Mouse (Mus musculus): ENCODE data around the gene Cdk6.

DNA sequence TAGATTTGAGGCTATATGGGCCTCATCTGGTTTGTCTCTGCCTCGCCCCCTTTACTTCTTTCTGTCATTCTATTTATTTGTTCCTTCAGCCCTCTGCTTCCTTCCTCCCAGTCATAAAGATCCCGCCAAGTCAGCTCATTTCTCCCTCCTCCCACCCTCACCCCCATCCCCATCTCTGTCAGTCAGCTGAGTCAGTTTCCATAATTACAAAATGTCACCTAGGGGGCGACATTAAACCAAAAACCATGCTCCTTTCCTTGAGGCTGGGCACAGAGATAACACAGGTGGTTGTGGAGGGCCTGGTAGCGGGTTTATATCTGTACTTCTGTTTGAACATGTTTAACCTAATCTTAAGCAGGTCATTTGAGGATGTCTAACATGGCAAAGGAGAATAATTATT, 171.3 kb downstream of the Cdk6 start:
- TF ChIP-seq TCF12 (IDR thresholded peaks at IDR 0.05; ENCODE audit: insufficient read depth, poor library complexity, severe bottlenecking): no peak
- TF ChIP-seq POLR2A (IDR thresholded peaks at IDR 0.05; ENCODE audit: insufficient read length, low read depth): no peak
- no peak for TF ChIP-seq MAX (IDR thresholded peaks at IDR 0.05; ENCODE audit: low read depth)
- no peak for TF ChIP-seq E2F4 (IDR thresholded peaks at IDR 0.05; ENCODE audit: insufficient read depth)
- no peak for TF ChIP-seq MYOD1 (IDR thresholded peaks at IDR 0.05; ENCODE audit: control insufficient read depth in 1 of 3, insufficient read length in 2 of 3, low read depth in 2 of 3)
- TF ChIP-seq USF1 (IDR thresholded peaks at IDR 0.05; ENCODE audit: low read depth): no peak
- no peak for TF ChIP-seq CEBPB (IDR thresholded peaks at IDR 0.05; ENCODE audit: insufficient read depth, poor library complexity, severe bottlenecking)
- TF ChIP-seq MYOG (IDR thresholded peaks at IDR 0.05; ENCODE audit: control insufficient read depth in 1 of 3, insufficient read depth in 1 of 3, insufficient read length in 2 of 3, low read depth in 2 of 3): no peak
- no peak for TF ChIP-seq POLR2AphosphoS2 (IDR thresholded peaks at IDR 0.05; ENCODE audit: insufficient read length, low read depth)
- no peak for TF ChIP-seq REST (IDR thresholded peaks at IDR 0.05; ENCODE audit: insufficient read depth, insufficient read length)

Data from myocyte (in vitro differentiated cells).